Mouse (Mus musculus) liver, embryonic 13.5 days (tissue): ENCODE measurements at regions not wholly inside any gene's neighbourhood (a gene's known extent, or its start where the extent isn't known, plus 50 kb on each side); places are given as distances from the start of the nearest gene placed in this dataset.

Source experiments
- ATAC-seq: fragments of 200-750 bp; cut with Nextera tagmentation; 2 replicates; pipeline ENCODE4 v1.8.0; 2017; ENCODE audit warnings: low read depth, mild to moderate bottlenecking, moderate number of reproducible peaks, moderate library complexity
- DNase-seq: peaks from one replicate; pipeline ENCODE4 v3.0.0; 2022
- H3K27ac ChIP-seq: fragments of 300-500 bp; sonication (generic); 2 replicates; pipeline ENCODE4 v1.5.1; 2015; ENCODE audit warnings: moderate library complexity, mild to moderate bottlenecking, inconsistent platforms
- H3K27me3 ChIP-seq: fragments of 300-500 bp; sonication (generic); 2 replicates; pipeline ENCODE4 v1.6.1; 2015; ENCODE audit warnings: mild to moderate bottlenecking, inconsistent platforms
- H3K36me3 ChIP-seq: fragments of 300-500 bp; sonication (generic); 2 replicates; pipeline ENCODE4 v1.6.1; 2015; ENCODE audit warnings: mild to moderate bottlenecking, inconsistent platforms
- H3K4me1 ChIP-seq: fragments of 300-500 bp; sonication (generic); replicated peaks from 2 replicates; pipeline ENCODE4 v1.6.1; 2015; ENCODE audit warnings: inconsistent platforms
- H3K4me2 ChIP-seq: fragments of 300-500 bp; sonication (generic); 2 replicates; pipeline ENCODE4 v1.6.1; 2015; ENCODE audit warnings: inconsistent platforms, mild to moderate bottlenecking, moderate library complexity
- H3K4me3 ChIP-seq: fragments of 300-500 bp; sonication (generic); replicated peaks from 2 replicates; pipeline ENCODE4 v1.5.1; 2015; ENCODE audit warnings: mild to moderate bottlenecking, inconsistent platforms
- H3K9ac ChIP-seq: fragments of 300-500 bp; sonication (generic); 2 replicates; pipeline ENCODE4 v1.6.1; 2015; ENCODE audit warnings: mild to moderate bottlenecking, inconsistent platforms
- H3K9me3 ChIP-seq: fragments of 300-500 bp; sonication (generic); replicated peaks from 2 replicates; pipeline ENCODE4 v1.6.1; 2016; ENCODE audit warnings: inconsistent platforms
- WGBS: fragments of 180-500 bp; shearing (Covaris S2); methylation state at CpG from one replicate; pipeline ENCODE4 v1.1.7; 2015; ENCODE audit not compliant: insufficient replicate concordance; 5-methylcytosine and 5-hydroxymethylcytosine counted together

- Histone ChIP-seq H3K27me3 (no peaks in the 10 kb centered on the region), H3K4me1 (peaks cover 17% of the 10 kb centered on the region), H3K9me3 (no peaks in the 10 kb centered on the region), H3K4me2 (no peak overlapping the region), H3K9ac (no peak overlapping the region), H3K4me3 (no peak overlapping the region), H3K27ac (no peak overlapping the region), H3K36me3 (no peaks in the 10 kb centered on the region)
- DNase-seq (no peak), ATAC-seq (no peak)
These were observed 132.4 kb downstream of the Bmp2 start for GRCm38 (mm10) chr2:133684367-133684766.

GRCm38 (mm10) chr2:133688121-133688787, 136.3 kb downstream of the Bmp2 start:
- no peak overlapping the region for H3K4me3 ChIP-seq
- peak; percentile 97 for ATAC-seq
- H3K27ac ChIP-seq = peak overlapping the region; percentile 71
- H3K4me1 ChIP-seq = peaks cover 25% of the 10 kb centered on the region
- no peaks in the 10 kb centered on the region for H3K9me3 ChIP-seq
- H3K4me2 ChIP-seq = peak overlapping the region; percentile 33; the same call in 1 of the 2 replicates
- peak; percentile 43 for DNase-seq
- H3K27me3 ChIP-seq = no peaks in the 10 kb centered on the region
- 35% methylated on average over 7 of the region's 7 CpGs for WGBS
- no peaks in the 10 kb centered on the region for H3K36me3 ChIP-seq
- no peak overlapping the region for H3K9ac ChIP-seq

GRCm38 (mm10) chr2:133688788-133689155, 136.8 kb downstream of the Bmp2 start:
- Histone ChIP-seq H3K4me3 (no peak overlapping the region), H3K27ac (peak overlapping the region; percentile 71), H3K36me3 (no peaks in the 10 kb centered on the region), H3K9me3 (no peaks in the 10 kb centered on the region), H3K4me2 (peak overlapping the region; percentile 33; the same call in 1 of the 2 replicates), H3K4me1 (peaks cover 25% of the 10 kb centered on the region), H3K9ac (no peak overlapping the region), H3K27me3 (no peaks in the 10 kb centered on the region)
- ATAC-seq (peak; percentile 79), DNase-seq (peak; percentile 3)
- 47% methylated on average over 3 of the region's 3 CpGs for WGBS

GRCm38 (mm10) chr2:133708735-133709584, 157.0 kb downstream of the Bmp2 start:
- Histone ChIP-seq H3K4me2 (no peak overlapping the region), H3K27me3 (no peaks in the 10 kb centered on the region), H3K9me3 (no peaks in the 10 kb centered on the region), H3K9ac (no peak overlapping the region), H3K4me3 (no peak overlapping the region), H3K36me3 (no peaks in the 10 kb centered on the region), H3K27ac (no peak overlapping the region), H3K4me1 (no peaks in the 10 kb centered on the region)
- ATAC-seq (no peak), DNase-seq (no peak)
- 62% methylated on average over 8 of the region's 8 CpGs for WGBS

GRCm38 (mm10) chr2:133716243-133716642, 164.3 kb downstream of the Bmp2 start:
- Histone ChIP-seq H3K4me2 (no peak overlapping the region), H3K9me3 (no peaks in the 10 kb centered on the region), H3K4me3 (no peak overlapping the region), H3K9ac (no peak overlapping the region), H3K27me3 (no peaks in the 10 kb centered on the region), H3K4me1 (no peaks in the 10 kb centered on the region), H3K36me3 (no peaks in the 10 kb centered on the region), H3K27ac (no peak overlapping the region)
- ATAC-seq (no peak), DNase-seq (no peak)
- 31% methylated on average over 5 of the region's 5 CpGs for WGBS

GRCm38 (mm10) chr2:133717076-133717475, 165.1 kb downstream of the Bmp2 start:
- Histone ChIP-seq H3K36me3 (no peaks in the 10 kb centered on the region), H3K27me3 (no peaks in the 10 kb centered on the region), H3K27ac (no peak overlapping the region), H3K4me3 (no peak overlapping the region), H3K9me3 (no peaks in the 10 kb centered on the region), H3K9ac (no peak overlapping the region), H3K4me2 (no peak overlapping the region), H3K4me1 (no peaks in the 10 kb centered on the region)
- DNase-seq (no peak), ATAC-seq (no peak)
- WGBS = 91% methylated on average over 2 of the region's 2 CpGs

- DNase-seq (no peak), ATAC-seq (no peak)
- Histone ChIP-seq H3K4me3 (no peak overlapping the region), H3K27me3 (no peaks in the 10 kb centered on the region), H3K4me2 (no peak overlapping the region), H3K9me3 (no peaks in the 10 kb centered on the region), H3K36me3 (no peaks in the 10 kb centered on the region), H3K9ac (no peak overlapping the region), H3K4me1 (no peaks in the 10 kb centered on the region), H3K27ac (no peak overlapping the region)
- 66% methylated on average over 7 of the region's 7 CpGs for WGBS
These were observed 172.4 kb downstream of the Bmp2 start for GRCm38 (mm10) chr2:133724310-133724709.

GRCm38 (mm10) chr2:133724757-133725156, 172.8 kb downstream of the Bmp2 start:
- no peaks in the 10 kb centered on the region for H3K4me1 ChIP-seq
- no peaks in the 10 kb centered on the region for H3K27me3 ChIP-seq
- 63% methylated on average over 6 of the region's 6 CpGs for WGBS
- H3K27ac ChIP-seq = no peak overlapping the region
- no peak overlapping the region for H3K9ac ChIP-seq
- H3K9me3 ChIP-seq = no peaks in the 10 kb centered on the region
- DNase-seq = no peak
- no peak for ATAC-seq
- no peak overlapping the region for H3K4me3 ChIP-seq
- no peak overlapping the region for H3K4me2 ChIP-seq
- H3K36me3 ChIP-seq = no peaks in the 10 kb centered on the region

- H3K4me1 ChIP-seq = no peaks in the 10 kb centered on the region
- ATAC-seq = no peak
- H3K27me3 ChIP-seq = no peaks in the 10 kb centered on the region
- H3K36me3 ChIP-seq = no peaks in the 10 kb centered on the region
- no peak overlapping the region for H3K27ac ChIP-seq
- DNase-seq = no peak
- WGBS = 63% methylated on average over 9 of the region's 9 CpGs
- no peak overlapping the region for H3K4me2 ChIP-seq
- H3K4me3 ChIP-seq = no peak overlapping the region
- H3K9ac ChIP-seq = no peak overlapping the region
- H3K9me3 ChIP-seq = no peaks in the 10 kb centered on the region
These were observed 182.7 kb downstream of the Bmp2 start for GRCm38 (mm10) chr2:133734469-133735225.

GRCm38 (mm10) chr2:133738839-133739430, 187.0 kb downstream of the Bmp2 start:
- 74% methylated on average over 10 of the region's 10 CpGs for WGBS
- H3K27ac ChIP-seq = no peak overlapping the region
- H3K4me1 ChIP-seq = no peaks in the 10 kb centered on the region
- no peaks in the 10 kb centered on the region for H3K36me3 ChIP-seq
- no peak overlapping the region for H3K4me2 ChIP-seq
- ATAC-seq (no peak), DNase-seq (no peak)
- no peaks in the 10 kb centered on the region for H3K9me3 ChIP-seq
- H3K27me3 ChIP-seq = no peaks in the 10 kb centered on the region
- no peak overlapping the region for H3K9ac ChIP-seq
- no peak overlapping the region for H3K4me3 ChIP-seq

GRCm38 (mm10) chr2:133748493-133748892, 196.5 kb downstream of the Bmp2 start:
- no peak overlapping the region for H3K9ac ChIP-seq
- WGBS = 55% methylated on average over 4 of the region's 4 CpGs
- no peaks in the 10 kb centered on the region for H3K36me3 ChIP-seq
- H3K27ac ChIP-seq = no peak overlapping the region
- no peaks in the 10 kb centered on the region for H3K9me3 ChIP-seq
- ATAC-seq = no peak
- no peak for DNase-seq
- H3K4me2 ChIP-seq = no peak overlapping the region
- H3K27me3 ChIP-seq = no peaks in the 10 kb centered on the region
- no peak overlapping the region for H3K4me3 ChIP-seq
- H3K4me1 ChIP-seq = no peaks in the 10 kb centered on the region
